Mouse (Mus musculus): ENCODE measurements around the gene Otud7b.

DNA sequence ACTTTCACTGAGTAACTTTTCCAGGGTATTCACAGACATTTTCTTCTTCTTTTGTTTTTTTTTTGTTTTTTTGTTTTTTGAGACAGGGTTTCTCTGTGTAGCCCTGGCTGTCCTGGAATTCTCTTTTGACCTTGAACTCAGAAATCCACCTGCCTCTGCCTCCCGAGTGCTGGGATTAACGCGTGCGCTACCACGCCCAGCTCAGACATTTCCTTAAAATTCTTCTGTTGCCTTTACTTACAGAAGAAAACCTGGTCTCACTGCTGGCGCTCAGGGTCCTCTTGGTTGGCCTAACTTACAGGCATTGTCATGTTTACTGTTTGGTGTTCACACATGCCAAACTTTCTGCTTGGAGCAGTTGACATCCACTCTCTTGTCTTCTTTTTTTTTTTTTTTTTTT is 70.9 kb downstream of the Otud7b start:
- TF ChIP-seq EP300 (optimal IDR thresholded peaks at IDR 0.05): no peak
- TF ChIP-seq CTCF (IDR thresholded peaks at IDR 0.05; ENCODE audit: low read depth): no peak
